Mouse (Mus musculus): ENCODE measurements around the gene Med12l.

DNA sequence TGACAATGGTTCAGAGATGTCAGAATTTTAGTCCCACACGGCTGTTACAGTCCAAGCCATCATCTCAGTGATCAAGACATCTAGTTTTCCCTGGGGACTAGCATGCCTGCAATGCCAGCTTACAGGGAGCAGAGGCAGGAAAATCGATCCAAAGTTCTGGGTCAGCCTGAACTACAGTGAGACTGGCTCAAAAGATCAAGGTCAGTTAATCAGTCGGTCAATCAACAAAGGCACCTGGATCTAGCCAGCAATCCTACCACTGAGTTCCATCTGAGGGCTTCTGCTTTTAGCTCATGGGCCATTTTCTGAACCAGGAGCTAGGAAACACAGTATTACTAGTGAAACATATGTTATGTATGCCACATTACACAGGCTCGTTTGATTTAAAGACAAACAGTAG, 25.0 kb upstream of the Med12l start:
- TF ChIP-seq CHD2 (IDR thresholded peaks at IDR 0.05; ENCODE audit: low read depth, low read length) (no peak), ZC3H11A (IDR thresholded peaks at IDR 0.05; ENCODE audit: borderline replicate concordance, low read depth, low read length) (no peak), HCFC1 (IDR thresholded peaks at IDR 0.05; ENCODE audit: borderline replicate concordance, insufficient read depth, low read length) (no peak), ZNF384 (IDR thresholded peaks at IDR 0.05; ENCODE audit: low read depth, low read length) (no peak)

Measured in ES-E14 (cell line).